Mouse (Mus musculus): ENCODE data around the gene Xrcc5. TPM values are rescaled to one million over a fixed set of nuclear protein-coding genes. Genes with fewer than 3 reads are reported as not detected.

The Xrcc5 gene
- polyA plus RNA-seq, 1 experiment = 4.7 TPM

DNA sequence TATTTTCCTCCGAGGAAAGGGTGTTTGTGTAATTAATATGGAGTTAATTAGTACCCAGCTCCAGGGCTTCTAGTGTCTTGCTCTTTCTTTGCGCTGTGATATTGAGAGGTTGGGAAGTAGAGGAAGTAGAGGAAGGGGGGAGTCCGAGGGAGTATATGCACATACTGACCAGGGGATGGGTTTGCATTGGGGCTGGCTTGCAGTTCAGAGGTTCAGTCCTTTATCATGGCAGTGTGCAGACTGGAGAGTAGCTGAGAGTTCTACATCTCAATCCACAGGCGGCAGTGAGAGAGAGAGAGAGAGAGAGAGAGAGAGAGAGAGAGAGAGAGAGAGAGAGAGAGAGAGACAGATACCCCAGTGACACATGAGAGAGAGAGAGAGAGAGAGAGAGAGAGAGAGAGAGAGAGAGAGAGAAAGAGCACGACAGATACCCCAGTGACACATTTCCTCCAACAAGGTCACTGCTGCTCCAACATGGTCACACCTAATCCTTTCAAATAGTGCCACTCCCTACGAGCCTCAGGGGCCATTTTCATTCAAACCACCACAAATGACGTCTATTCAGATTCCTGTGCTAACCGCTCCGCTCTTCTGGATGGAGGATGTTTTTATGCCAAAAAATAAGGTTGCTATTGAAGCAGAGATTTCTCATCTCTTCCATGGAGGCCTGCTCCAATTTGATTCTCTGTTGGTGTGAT lies 5.6 kb downstream of the Xrcc5 start:
- H3K27me3 ChIP-seq (ENCODE audit: control insufficient read depth, insufficient read depth, low read length) = no peaks in the 10 kb centered on the region
- TF ChIP-seq CTCF (IDR thresholded peaks at IDR 0.05; ENCODE audit: borderline replicate concordance, control insufficient read depth, extremely low read depth, insufficient read depth, low read length, poor library complexity) (no peak), POLR2A (IDR thresholded peaks at IDR 0.05; ENCODE audit: control insufficient read depth, extremely low read depth, insufficient read depth, low read length, poor library complexity) (no peak)
- no peaks in the 10 kb centered on the region for H3K4me1 ChIP-seq (replicated peaks; ENCODE audit: control insufficient read depth, insufficient read depth, low read length)
- peaks cover 5% of the 10 kb centered on the region; the same call in 1 of the 2 replicates for H3K36me3 ChIP-seq (ENCODE audit: control insufficient read depth, insufficient read depth, low read length)
- no peak overlapping the region for H3K27ac ChIP-seq (ENCODE audit: control insufficient read depth, insufficient read depth, low read length)
- WGBS = 96% methylated on average over 9 of the region's 9 CpGs
- H3K4me3 ChIP-seq (ENCODE audit: control insufficient read depth, insufficient read depth, low read length) = no peak overlapping the region
- no peak for DNase-seq

DNA sequence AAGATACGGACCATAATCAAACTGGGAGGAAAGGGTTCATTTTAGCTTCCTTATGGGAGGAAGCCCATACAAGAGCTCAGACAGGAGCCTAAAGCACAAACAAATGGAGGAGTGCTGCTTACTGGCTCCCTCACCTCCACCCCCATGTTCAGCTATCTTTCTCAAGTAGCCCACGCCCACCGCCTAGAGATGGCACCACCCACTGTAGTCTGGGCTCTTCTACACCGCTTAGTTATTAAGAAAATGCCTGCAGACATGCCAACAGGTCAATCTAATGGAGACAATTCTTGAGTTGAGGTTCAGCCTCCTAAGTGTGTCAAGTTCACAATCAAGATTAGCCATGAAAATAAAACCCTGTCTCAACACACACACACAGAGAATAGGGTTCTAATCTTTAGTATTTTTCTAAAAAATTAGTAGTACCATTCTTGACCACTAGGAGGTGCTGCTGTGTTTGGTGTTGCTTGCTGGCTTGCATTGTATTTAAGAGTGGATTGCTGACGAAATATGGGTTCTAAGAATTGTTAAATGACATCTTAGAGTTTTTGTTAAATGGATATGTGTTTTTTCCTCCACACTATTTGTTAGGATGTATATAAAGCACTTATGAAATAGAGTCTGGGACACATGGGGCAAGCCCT lies 6.3 kb downstream of the Xrcc5 start:
- no peak for TF ChIP-seq POLR2A (IDR thresholded peaks at IDR 0.05; ENCODE audit: control insufficient read depth, extremely low read depth, insufficient read depth, low read length, poor library complexity)
- no peak for TF ChIP-seq CTCF (IDR thresholded peaks at IDR 0.05; ENCODE audit: borderline replicate concordance, control insufficient read depth, extremely low read depth, insufficient read depth, low read length, poor library complexity)
- DNase-seq = no peak
- 88% methylated on average over 5 of the region's 5 CpGs for WGBS
- H3K4me3 ChIP-seq (ENCODE audit: control insufficient read depth, insufficient read depth, low read length) = no peak overlapping the region
- no peaks in the 10 kb centered on the region for H3K4me1 ChIP-seq (replicated peaks; ENCODE audit: control insufficient read depth, insufficient read depth, low read length)
- no peak overlapping the region for H3K27ac ChIP-seq (ENCODE audit: control insufficient read depth, insufficient read depth, low read length)
- peaks cover 6% of the 10 kb centered on the region; the same call in 1 of the 2 replicates for H3K36me3 ChIP-seq (ENCODE audit: control insufficient read depth, insufficient read depth, low read length)
- H3K27me3 ChIP-seq (ENCODE audit: control insufficient read depth, insufficient read depth, low read length) = no peaks in the 10 kb centered on the region

DNA sequence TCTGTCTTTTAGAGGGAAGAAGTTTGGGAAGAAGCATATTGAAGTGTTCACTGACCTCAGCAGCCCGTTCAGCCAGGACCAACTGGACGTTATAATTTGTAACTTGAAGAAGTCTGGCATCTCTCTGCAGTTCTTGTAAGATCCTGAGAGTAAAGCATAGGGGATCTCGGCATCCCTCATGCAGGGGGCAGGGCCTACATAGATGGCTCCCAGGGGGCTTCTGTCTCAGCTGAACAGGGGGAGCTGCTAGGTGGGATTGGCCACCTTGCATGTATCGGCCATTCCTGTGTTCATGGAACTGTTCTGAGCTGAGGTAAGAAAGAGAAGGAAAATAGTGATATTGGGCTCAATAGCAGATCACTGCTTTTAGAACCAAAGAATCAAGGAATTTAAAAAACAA lies 8.2 kb downstream of the Xrcc5 start:
- 94% methylated on average over 4 of the region's 4 CpGs for WGBS
- TF ChIP-seq CTCF (IDR thresholded peaks at IDR 0.05; ENCODE audit: borderline replicate concordance, control insufficient read depth, extremely low read depth, insufficient read depth, low read length, poor library complexity) = no peak
- no peak for TF ChIP-seq POLR2A (IDR thresholded peaks at IDR 0.05; ENCODE audit: control insufficient read depth, extremely low read depth, insufficient read depth, low read length, poor library complexity)
- DNase-seq = no peak

DNA sequence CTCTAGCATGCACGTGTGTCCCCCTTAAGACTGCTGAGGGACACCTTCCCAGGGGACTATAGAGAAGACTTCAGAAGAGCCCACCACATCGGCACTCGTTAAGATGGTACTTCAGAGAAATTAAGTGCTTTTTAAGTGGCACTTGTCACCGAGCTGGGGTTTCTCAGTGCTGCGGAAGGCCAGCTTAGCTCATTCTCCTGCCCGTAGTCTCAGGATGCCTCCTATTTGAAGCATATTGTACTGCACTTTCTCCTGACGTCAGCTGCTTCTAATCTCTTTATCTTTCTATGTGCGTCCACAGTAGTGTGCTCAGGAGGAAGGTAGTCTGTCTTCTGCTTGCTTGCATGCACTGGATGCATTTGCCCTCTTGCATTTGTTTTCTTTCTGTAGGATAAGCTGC lies 9.2 kb downstream of the Xrcc5 start:
- peaks cover 20% of the 10 kb centered on the region for H3K36me3 ChIP-seq (ENCODE audit: control insufficient read depth, insufficient read depth, low read length)
- H3K4me3 ChIP-seq (ENCODE audit: control insufficient read depth, insufficient read depth, low read length) = no peak overlapping the region
- no peak for DNase-seq
- H3K27me3 ChIP-seq (ENCODE audit: control insufficient read depth, insufficient read depth, low read length) = no peaks in the 10 kb centered on the region
- TF ChIP-seq CTCF (IDR thresholded peaks at IDR 0.05; ENCODE audit: borderline replicate concordance, control insufficient read depth, extremely low read depth, insufficient read depth, low read length, poor library complexity) (no peak), POLR2A (IDR thresholded peaks at IDR 0.05; ENCODE audit: control insufficient read depth, extremely low read depth, insufficient read depth, low read length, poor library complexity) (no peak)
- 94% methylated on average over 8 of the region's 8 CpGs for WGBS
- no peak overlapping the region for H3K27ac ChIP-seq (ENCODE audit: control insufficient read depth, insufficient read depth, low read length)
- H3K4me1 ChIP-seq (replicated peaks; ENCODE audit: control insufficient read depth, insufficient read depth, low read length) = no peaks in the 10 kb centered on the region

More for the DNA sequence above, 8.2 kb downstream of the Xrcc5 start:
- Histone ChIP-seq H3K27me3 (ENCODE audit: control insufficient read depth, insufficient read depth, low read length) (no peaks in the 10 kb centered on the region), H3K4me3 (ENCODE audit: control insufficient read depth, insufficient read depth, low read length) (no peak overlapping the region), H3K27ac (ENCODE audit: control insufficient read depth, insufficient read depth, low read length) (no peak overlapping the region), H3K4me1 (replicated peaks; ENCODE audit: control insufficient read depth, insufficient read depth, low read length) (no peaks in the 10 kb centered on the region), H3K36me3 (ENCODE audit: control insufficient read depth, insufficient read depth, low read length) (peaks cover 15% of the 10 kb centered on the region)

DNA sequence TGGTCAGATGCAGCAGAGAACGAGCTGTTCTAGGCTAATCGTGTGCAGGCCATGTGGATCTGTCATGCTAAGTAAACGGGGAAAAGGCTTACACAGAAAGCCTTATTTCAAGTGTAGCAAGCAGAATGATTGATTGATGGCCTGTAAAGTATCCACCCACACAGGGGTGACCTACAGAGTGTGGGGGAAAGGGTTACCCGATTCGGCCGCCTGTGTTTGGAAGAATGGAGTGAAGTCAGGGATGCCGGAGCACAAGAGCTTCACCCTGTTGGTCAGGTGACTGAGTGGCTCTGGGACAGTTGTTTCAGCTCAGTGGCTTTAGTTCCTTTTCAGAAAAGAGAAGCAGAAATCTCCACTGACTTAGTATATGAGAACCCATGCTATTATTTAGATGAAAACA lies 9.7 kb downstream of the Xrcc5 start:
- H3K4me3 ChIP-seq (ENCODE audit: control insufficient read depth, insufficient read depth, low read length) = no peak overlapping the region
- no peaks in the 10 kb centered on the region for H3K27me3 ChIP-seq (ENCODE audit: control insufficient read depth, insufficient read depth, low read length)
- no peak overlapping the region for H3K27ac ChIP-seq (ENCODE audit: control insufficient read depth, insufficient read depth, low read length)
- DNase-seq = no peak
- peaks cover 20% of the 10 kb centered on the region for H3K36me3 ChIP-seq (ENCODE audit: control insufficient read depth, insufficient read depth, low read length)
- TF ChIP-seq CTCF (IDR thresholded peaks at IDR 0.05; ENCODE audit: borderline replicate concordance, control insufficient read depth, extremely low read depth, insufficient read depth, low read length, poor library complexity) (no peak), POLR2A (IDR thresholded peaks at IDR 0.05; ENCODE audit: control insufficient read depth, extremely low read depth, insufficient read depth, low read length, poor library complexity) (no peak)
- no peaks in the 10 kb centered on the region for H3K4me1 ChIP-seq (replicated peaks; ENCODE audit: control insufficient read depth, insufficient read depth, low read length)
- 95% methylated on average over 7 of the region's 7 CpGs for WGBS

DNA sequence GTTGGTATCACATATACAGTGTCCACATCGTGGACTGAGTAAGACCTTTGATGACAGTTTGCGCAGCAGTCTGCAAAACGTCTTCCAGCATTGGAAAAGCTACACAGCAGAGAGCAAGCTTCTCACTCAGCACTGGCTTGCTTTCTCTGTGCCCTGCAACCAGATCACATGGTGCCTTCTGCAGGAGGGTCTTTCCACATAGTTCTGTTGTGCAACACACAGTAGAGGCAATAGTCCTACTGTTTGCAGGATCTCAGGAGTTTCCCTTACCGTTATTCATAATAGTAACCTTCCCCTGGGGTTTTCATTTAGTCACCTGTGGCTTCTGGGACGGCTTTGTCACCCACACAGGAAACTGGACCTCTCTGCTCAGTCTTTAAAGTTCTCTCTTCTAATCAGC lies 13.5 kb downstream of the Xrcc5 start:
- no peak for DNase-seq
- Histone ChIP-seq H3K4me1 (replicated peaks; ENCODE audit: control insufficient read depth, insufficient read depth, low read length) (no peaks in the 10 kb centered on the region), H3K27me3 (ENCODE audit: control insufficient read depth, insufficient read depth, low read length) (no peaks in the 10 kb centered on the region), H3K36me3 (ENCODE audit: control insufficient read depth, insufficient read depth, low read length) (peaks cover 18% of the 10 kb centered on the region), H3K4me3 (ENCODE audit: control insufficient read depth, insufficient read depth, low read length) (no peak overlapping the region), H3K27ac (ENCODE audit: control insufficient read depth, insufficient read depth, low read length) (no peak overlapping the region)
- TF ChIP-seq CTCF (IDR thresholded peaks at IDR 0.05; ENCODE audit: borderline replicate concordance, control insufficient read depth, extremely low read depth, insufficient read depth, low read length, poor library complexity) (no peak), POLR2A (IDR thresholded peaks at IDR 0.05; ENCODE audit: control insufficient read depth, extremely low read depth, insufficient read depth, low read length, poor library complexity) (no peak)
- 68% methylated on average over 5 of the region's 5 CpGs for WGBS

All from thymus, adult 2 months (tissue).